Mouse (Mus musculus): ENCODE results near the gene Gm45717. TPM values are rescaled to one million over a fixed set of nuclear protein-coding genes. Genes with fewer than 3 reads are reported as not detected.

The Gm45717 gene
- polyA plus RNA-seq, 1 experiment from 2014 or later = 0.46 TPM

DNA sequence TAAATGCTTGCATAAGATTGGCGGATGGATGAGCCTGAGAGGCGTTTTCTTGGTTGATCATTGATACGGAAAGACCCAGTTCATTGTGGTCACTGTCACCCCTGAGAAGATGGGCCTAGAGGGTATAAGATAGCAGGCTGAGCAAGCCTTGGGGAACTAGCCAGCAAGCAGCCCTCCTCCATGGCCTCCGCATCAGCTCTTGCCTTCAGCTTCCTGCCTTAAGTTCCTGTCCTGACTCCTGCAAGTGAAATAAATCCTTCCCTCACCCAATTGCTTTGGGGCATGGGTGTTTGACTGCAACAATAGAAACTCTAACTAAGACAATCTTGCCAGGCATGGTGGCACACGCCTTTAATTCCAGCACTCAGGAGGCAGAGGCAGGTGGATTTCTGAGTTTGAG lies 4.3 kb upstream of the Gm45717 start:
- H3K36me3 ChIP-seq (ENCODE audit: control insufficient read depth, insufficient read depth, low read length) = no peaks in the 10 kb centered on the region
- H3K9ac ChIP-seq (ENCODE audit: low read depth, low read length) = no peak overlapping the region
- no peak overlapping the region for H3K27ac ChIP-seq (ENCODE audit: low read depth, low read length)
- no peaks in the 10 kb centered on the region; the same call in 1 of the 2 replicates for H3K4me1 ChIP-seq (ENCODE audit: control insufficient read depth, insufficient read depth, low read length)
- 79% methylated on average over 5 of the region's 5 CpGs for WGBS (ENCODE audit: insufficient replicate concordance)
- no peaks in the 10 kb centered on the region for H3K9me3 ChIP-seq (replicated peaks; ENCODE audit: control insufficient read depth, low read length)
- no peaks in the 10 kb centered on the region for H3K27me3 ChIP-seq (ENCODE audit: control insufficient read depth, insufficient read depth, low read length)
- no peak for ATAC-seq (replicated peaks; ENCODE audit: insufficient number of reproducible peaks, low FRiP score, low TSS enrichment)
- H3K4me3 ChIP-seq (ENCODE audit: low read depth, low read length) = no peak overlapping the region
- H3K4me2 ChIP-seq = no peak overlapping the region

DNA sequence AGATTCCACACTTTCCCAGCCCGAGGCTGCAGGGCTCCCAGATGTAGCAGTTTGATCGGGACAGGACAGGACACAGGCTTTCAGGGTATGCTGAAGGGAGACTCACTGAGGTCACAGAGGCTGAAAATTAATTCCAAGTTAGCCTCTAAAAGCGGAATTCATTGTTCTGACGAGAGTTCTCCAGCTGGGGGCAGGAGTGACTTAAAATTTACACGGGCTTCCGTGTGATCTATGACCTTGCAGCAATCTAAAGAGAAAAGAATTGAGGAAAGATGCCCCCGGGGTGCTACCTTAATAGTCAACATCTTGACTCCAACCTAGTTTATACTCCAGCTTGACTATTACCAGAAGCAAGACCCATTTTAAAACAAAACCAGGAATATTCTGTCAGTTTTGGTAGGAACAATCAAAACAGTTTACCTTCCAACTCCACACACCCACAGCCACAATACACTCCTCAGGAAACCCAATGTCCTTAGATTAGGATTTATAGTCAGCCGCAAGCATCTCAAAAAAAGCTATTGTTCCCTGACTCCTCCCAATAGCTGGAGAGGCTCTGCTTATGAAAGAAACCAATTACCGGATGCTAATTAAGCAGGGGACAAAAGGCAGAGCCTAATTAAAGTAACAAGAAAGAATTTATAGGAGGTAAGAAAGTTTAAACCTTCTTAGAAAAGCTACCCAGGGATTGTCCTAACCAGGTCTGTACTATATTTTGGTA lies 3.6 kb upstream of the Gm45717 start:
- WGBS (ENCODE audit: insufficient replicate concordance) = 15% methylated on average over 9 of the region's 9 CpGs
- no peak overlapping the region for H3K4me2 ChIP-seq
- H3K4me3 ChIP-seq (ENCODE audit: low read depth, low read length) = no peak overlapping the region
- no peak overlapping the region for H3K9ac ChIP-seq (ENCODE audit: low read depth, low read length)
- H3K27me3 ChIP-seq (ENCODE audit: control insufficient read depth, insufficient read depth, low read length) = no peaks in the 10 kb centered on the region
- H3K9me3 ChIP-seq (replicated peaks; ENCODE audit: control insufficient read depth, low read length) = no peaks in the 10 kb centered on the region
- H3K36me3 ChIP-seq (ENCODE audit: control insufficient read depth, insufficient read depth, low read length) = no peaks in the 10 kb centered on the region
- peaks cover 4% of the 10 kb centered on the region for H3K4me1 ChIP-seq (ENCODE audit: control insufficient read depth, insufficient read depth, low read length)
- ATAC-seq (replicated peaks; ENCODE audit: insufficient number of reproducible peaks, low FRiP score, low TSS enrichment) = no peak
- H3K27ac ChIP-seq (ENCODE audit: low read depth, low read length) = no peak overlapping the region

DNA sequence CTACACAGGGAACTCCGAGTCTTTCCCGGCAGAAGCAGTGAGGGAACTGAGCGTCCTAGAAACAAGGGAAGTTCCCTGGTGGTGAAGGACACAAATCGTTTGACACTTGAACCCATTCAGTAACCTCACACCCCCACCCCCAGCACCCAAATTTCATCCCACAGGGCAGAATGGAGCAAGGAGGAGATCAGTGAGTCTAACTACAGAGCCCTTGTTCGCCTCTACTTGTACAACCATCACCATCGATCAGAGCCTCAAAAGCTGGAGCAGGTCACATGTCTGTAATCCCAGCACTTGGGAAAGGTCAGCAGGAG lies 776 bp upstream of the Gm45717 start:
- H3K4me2 ChIP-seq = peak overlapping the region; percentile 20; the same call in 1 of the 2 replicates
- no peaks in the 10 kb centered on the region for H3K27me3 ChIP-seq (ENCODE audit: control insufficient read depth, insufficient read depth, low read length)
- no peaks in the 10 kb centered on the region for H3K36me3 ChIP-seq (ENCODE audit: control insufficient read depth, insufficient read depth, low read length)
- H3K9ac ChIP-seq (ENCODE audit: low read depth, low read length) = no peak overlapping the region
- no peaks in the 10 kb centered on the region for H3K9me3 ChIP-seq (replicated peaks; ENCODE audit: control insufficient read depth, low read length)
- peaks cover 4% of the 10 kb centered on the region for H3K4me1 ChIP-seq (ENCODE audit: control insufficient read depth, insufficient read depth, low read length)
- H3K4me3 ChIP-seq (ENCODE audit: low read depth, low read length) = no peak overlapping the region
- no peak for ATAC-seq (replicated peaks; ENCODE audit: insufficient number of reproducible peaks, low FRiP score, low TSS enrichment)
- 36% methylated on average over 6 of the region's 6 CpGs for WGBS (ENCODE audit: insufficient replicate concordance)
- H3K27ac ChIP-seq (ENCODE audit: low read depth, low read length) = peak overlapping the region; percentile 77

GRCm38 (mm10) chr7:140955342-140955741 lies 395 bp downstream of the Gm45717 start:
- Histone ChIP-seq H3K9ac (ENCODE audit: low read depth, low read length) (peak overlapping the region; percentile 75), H3K4me1 (ENCODE audit: control insufficient read depth, insufficient read depth, low read length) (peaks cover 4% of the 10 kb centered on the region), H3K4me3 (ENCODE audit: low read depth, low read length) (peak overlapping the region; percentile 56), H3K4me2 (peak overlapping the region; percentile 81), H3K27ac (ENCODE audit: low read depth, low read length) (peak overlapping the region; percentile 76), H3K27me3 (ENCODE audit: control insufficient read depth, insufficient read depth, low read length) (no peaks in the 10 kb centered on the region), H3K9me3 (replicated peaks; ENCODE audit: control insufficient read depth, low read length) (no peaks in the 10 kb centered on the region), H3K36me3 (ENCODE audit: control insufficient read depth, insufficient read depth, low read length) (no peaks in the 10 kb centered on the region)
- 8% methylated on average over 17 of the region's 17 CpGs for WGBS (ENCODE audit: insufficient replicate concordance)
- ATAC-seq (replicated peaks; ENCODE audit: insufficient number of reproducible peaks, low FRiP score, low TSS enrichment) = peak; percentile 23; the same call in 1 of the 2 replicates

GRCm38 (mm10) chr7:140954733-140955071 lies 1.0 kb downstream of the Gm45717 start:
- Histone ChIP-seq H3K9me3 (replicated peaks; ENCODE audit: control insufficient read depth, low read length) (no peaks in the 10 kb centered on the region), H3K27me3 (ENCODE audit: control insufficient read depth, insufficient read depth, low read length) (no peaks in the 10 kb centered on the region), H3K36me3 (ENCODE audit: control insufficient read depth, insufficient read depth, low read length) (no peaks in the 10 kb centered on the region), H3K4me1 (ENCODE audit: control insufficient read depth, insufficient read depth, low read length) (peaks cover 4% of the 10 kb centered on the region), H3K4me3 (ENCODE audit: low read depth, low read length) (peak overlapping the region; percentile 56), H3K4me2 (peak overlapping the region; percentile 81), H3K9ac (ENCODE audit: low read depth, low read length) (peak overlapping the region; percentile 75), H3K27ac (ENCODE audit: low read depth, low read length) (peak overlapping the region; percentile 76; the same call in 1 of the 2 replicates)
- ATAC-seq (replicated peaks; ENCODE audit: insufficient number of reproducible peaks, low FRiP score, low TSS enrichment) = no peak
- WGBS (ENCODE audit: insufficient replicate concordance) = 5% methylated on average over 9 of the region's 9 CpGs

DNA sequence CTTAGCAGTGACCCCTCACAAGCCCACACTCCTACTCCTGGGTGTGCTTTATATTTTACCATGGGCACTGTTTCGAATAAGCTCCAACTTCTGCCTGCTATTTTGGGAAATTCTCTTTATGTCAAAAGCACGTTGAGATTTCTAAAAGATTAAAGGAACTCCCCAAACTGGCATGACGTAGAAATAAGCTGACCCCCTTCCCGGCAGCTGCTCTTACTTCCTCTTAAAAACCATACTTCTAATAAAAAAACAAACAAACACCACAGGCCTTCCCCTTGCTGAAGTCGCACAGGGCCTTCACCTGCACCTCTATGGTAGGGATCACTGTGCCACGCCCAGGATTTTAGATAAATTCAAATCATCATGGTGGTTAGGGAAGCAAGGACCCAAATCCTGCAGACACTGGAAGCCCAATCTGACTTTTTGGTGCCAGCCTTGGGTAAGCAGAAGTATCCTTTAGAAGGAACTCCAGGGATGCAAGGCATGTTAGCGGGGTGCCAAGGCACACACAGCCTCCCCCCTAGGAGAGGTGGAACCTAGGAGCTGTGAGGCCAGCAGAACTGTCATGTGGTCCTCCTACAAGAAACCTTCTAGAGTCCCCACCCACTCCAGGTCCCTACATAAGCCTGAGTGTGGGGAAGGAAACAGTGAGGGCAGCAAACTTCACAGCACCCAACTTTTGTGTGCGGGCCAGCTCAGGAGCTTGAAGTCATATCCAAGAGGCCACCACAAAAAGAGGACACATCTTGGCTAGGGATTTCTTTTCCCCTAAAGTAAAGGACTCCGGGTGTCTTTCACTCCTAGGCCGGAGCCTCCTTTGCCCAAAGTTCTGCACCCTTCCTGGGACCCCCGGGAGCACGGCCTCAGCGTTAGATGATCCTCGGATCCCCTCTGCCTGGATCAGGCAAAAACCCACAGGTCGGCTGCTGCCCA lies 1.7 kb downstream of the Gm45717 start:
- Histone ChIP-seq H3K27ac (ENCODE audit: low read depth, low read length) (no peak overlapping the region), H3K36me3 (ENCODE audit: control insufficient read depth, insufficient read depth, low read length) (no peaks in the 10 kb centered on the region), H3K4me2 (peak overlapping the region; percentile 81), H3K4me1 (ENCODE audit: control insufficient read depth, insufficient read depth, low read length) (peaks cover 4% of the 10 kb centered on the region), H3K27me3 (ENCODE audit: control insufficient read depth, insufficient read depth, low read length) (no peaks in the 10 kb centered on the region), H3K4me3 (ENCODE audit: low read depth, low read length) (peak overlapping the region; percentile 56), H3K9me3 (replicated peaks; ENCODE audit: control insufficient read depth, low read length) (no peaks in the 10 kb centered on the region), H3K9ac (ENCODE audit: low read depth, low read length) (peak overlapping the region; percentile 28; the same call in 1 of the 2 replicates)
- 60% methylated on average over 15 of the region's 15 CpGs for WGBS (ENCODE audit: insufficient replicate concordance)
- ATAC-seq (replicated peaks; ENCODE audit: insufficient number of reproducible peaks, low FRiP score, low TSS enrichment) = no peak

- 69% methylated on average over 11 of the region's 11 CpGs for WGBS (ENCODE audit: insufficient replicate concordance)
- H3K4me1 ChIP-seq (ENCODE audit: control insufficient read depth, insufficient read depth, low read length) = peaks cover 7% of the 10 kb centered on the region
Measured at GRCm38 (mm10) chr7:140953133-140953532, 2.6 kb downstream of the Gm45717 start.

GRCm38 (mm10) chr7:140952441-140952840 lies 3.3 kb downstream of the Gm45717 start:
- Histone ChIP-seq H3K36me3 (ENCODE audit: control insufficient read depth, insufficient read depth, low read length) (no peaks in the 10 kb centered on the region), H3K27me3 (ENCODE audit: control insufficient read depth, insufficient read depth, low read length) (no peaks in the 10 kb centered on the region), H3K9ac (ENCODE audit: low read depth, low read length) (no peak overlapping the region), H3K9me3 (replicated peaks; ENCODE audit: control insufficient read depth, low read length) (no peaks in the 10 kb centered on the region), H3K4me3 (ENCODE audit: low read depth, low read length) (no peak overlapping the region), H3K27ac (ENCODE audit: low read depth, low read length) (no peak overlapping the region), H3K4me1 (ENCODE audit: control insufficient read depth, insufficient read depth, low read length) (peaks cover 7% of the 10 kb centered on the region), H3K4me2 (no peak overlapping the region)
- WGBS (ENCODE audit: insufficient replicate concordance) = 73% methylated on average over 7 of the region's 7 CpGs
- no peak for ATAC-seq (replicated peaks; ENCODE audit: insufficient number of reproducible peaks, low FRiP score, low TSS enrichment)

More at GRCm38 (mm10) chr7:140953133-140953532, 2.6 kb downstream of the Gm45717 start:
- Histone ChIP-seq H3K9ac (ENCODE audit: low read depth, low read length) (no peak overlapping the region), H3K4me2 (peak overlapping the region; percentile 81; the same call in 1 of the 2 replicates), H3K9me3 (replicated peaks; ENCODE audit: control insufficient read depth, low read length) (no peaks in the 10 kb centered on the region), H3K4me3 (ENCODE audit: low read depth, low read length) (no peak overlapping the region), H3K27ac (ENCODE audit: low read depth, low read length) (no peak overlapping the region), H3K36me3 (ENCODE audit: control insufficient read depth, insufficient read depth, low read length) (no peaks in the 10 kb centered on the region), H3K27me3 (ENCODE audit: control insufficient read depth, insufficient read depth, low read length) (no peaks in the 10 kb centered on the region)
- no peak for ATAC-seq (replicated peaks; ENCODE audit: insufficient number of reproducible peaks, low FRiP score, low TSS enrichment)

All from heart, embryonic 11.5 days (tissue).